Mouse (Mus musculus) MEL (cell line): Measurements from ENCODE around the gene Misp. TPM values are rescaled to one million over a fixed set of nuclear protein-coding genes. Genes with fewer than 3 reads are reported as not detected.

Experiments used
- DNase-seq: peaks from one replicate; pipeline ENCODE4 v3.0.0; 2011; ENCODE audit warnings: low read depth, low spot score
- H3K27ac ChIP-seq: 2 replicates; pipeline ENCODE4 v1.5.1; 2012; ENCODE audit warnings: low read depth, mild to moderate bottlenecking, control low read depth, low read length, moderate library complexity; ENCODE audit not compliant: control insufficient read depth
- H3K27me3 ChIP-seq, 2 experiments: fragments of 150-350 bp in 1 of 2; sonication (generic) in 1 of 2; 2 replicates each; pipeline ENCODE4 v1.6.1; 2012; ENCODE audit warnings: low read length in 2 of 2, mild to moderate bottlenecking in 2 of 2, improper control_type of control experiment in 1 of 2, moderate library complexity in 1 of 2; ENCODE audit not compliant: insufficient read depth in 2 of 2, control insufficient read depth in 1 of 2
- H3K36me3 ChIP-seq, 2 experiments: 2 replicates each; pipeline ENCODE4 v1.6.1; 2012 to 2014; ENCODE audit warnings: low read length in 2 of 2, improper control_type of control experiment in 1 of 2, inconsistent platforms in 1 of 2, mild to moderate bottlenecking in 1 of 2; ENCODE audit not compliant: insufficient read depth in 2 of 2, control insufficient read depth in 1 of 2
- H3K4me1 ChIP-seq, 2 experiments: fragments of 150-350 bp in 1 of 2; sonication (generic) in 1 of 2; 2 replicates each; pipeline ENCODE4 v1.6.1; 2012; ENCODE audit warnings: low read length in 2 of 2, improper control_type of control experiment in 1 of 2, mild to moderate bottlenecking in 1 of 2; ENCODE audit not compliant: insufficient read depth in 2 of 2, control insufficient read depth in 1 of 2
- H3K4me3 ChIP-seq, 2 experiments: fragments of 150-350 bp in 1 of 2; sonication (generic) in 1 of 2; 2 replicates each; pipeline ENCODE4 v1.5.1; 2012; ENCODE audit warnings: low read depth in 2 of 2, low read length in 2 of 2, mild to moderate bottlenecking in 2 of 2, moderate library complexity in 2 of 2, control low read depth in 1 of 2, improper control_type of control experiment in 1 of 2; ENCODE audit not compliant: control insufficient read depth in 1 of 2, insufficient read depth in 1 of 2
- H3K79me2 ChIP-seq: 2 replicates; pipeline ENCODE4 v1.6.1; 2012; ENCODE audit warnings: mild to moderate bottlenecking, low read length, moderate library complexity; ENCODE audit not compliant: control insufficient read depth, poor library complexity, insufficient read depth
- H3K9ac ChIP-seq: 2 replicates; pipeline ENCODE4 v1.6.1; 2012; ENCODE audit warnings: low read depth, mild to moderate bottlenecking, control low read depth, low read length, moderate library complexity; ENCODE audit not compliant: control insufficient read depth, poor library complexity, severe bottlenecking
- H3K9me3 ChIP-seq: fragments of 150-350 bp; sonication (generic); replicated peaks from 2 replicates; pipeline ENCODE4 v1.6.1; 2012; ENCODE audit warnings: mild to moderate bottlenecking, low read length, improper control_type of control experiment, moderate library complexity; ENCODE audit not compliant: insufficient read depth
- BHLHE40 ChIP-seq: IDR thresholded peaks from 2 replicates; pipeline ENCODE4 v1.6.1; 2012; ENCODE audit warnings: low read depth, mild to moderate bottlenecking, inconsistent platforms, low read length, improper control_type of control experiment, borderline replicate concordance
- CHD2 ChIP-seq: IDR thresholded peaks from 2 replicates; pipeline ENCODE4 v1.6.1; 2011; ENCODE audit warnings: low read length, improper control_type of control experiment
- CTCF ChIP-seq, 3 experiments: IDR thresholded peaks in 2 of 3; conservative IDR thresholded peaks in 1 of 3; 2 replicates each; pipeline ENCODE4 v1.5.1; 2011 to 2012; ENCODE audit warnings: low read length in 3 of 3, low read depth in 2 of 3, mild to moderate bottlenecking in 2 of 3, improper control_type of control experiment in 1 of 3, inconsistent platforms in 1 of 3, mixed read lengths in 1 of 3, moderate library complexity in 1 of 3; ENCODE audit not compliant: control insufficient read depth in 1 of 3, insufficient read depth in 1 of 3, poor library complexity in 1 of 3, severe bottlenecking in 1 of 3
- E2F4 ChIP-seq: IDR thresholded peaks from 2 replicates; pipeline ENCODE4 v1.6.1; 2011; ENCODE audit warnings: low read depth, low read length, improper control_type of control experiment, borderline replicate concordance
- HCFC1 ChIP-seq: IDR thresholded peaks from 2 replicates; pipeline ENCODE4 v1.6.1; 2012; ENCODE audit warnings: low read depth, mild to moderate bottlenecking, inconsistent platforms, low read length, improper control_type of control experiment, moderate library complexity
- JUND ChIP-seq: IDR thresholded peaks from 2 replicates; pipeline ENCODE4 v1.6.1; 2011; ENCODE audit warnings: low read depth, mild to moderate bottlenecking, improper control_type of control experiment, low read length
- KAT2A ChIP-seq: conservative IDR thresholded peaks from 2 replicates; pipeline ENCODE4 v1.6.1; 2012; ENCODE audit warnings: low read depth, low read length, improper control_type of control experiment, inconsistent platforms
- MEF2A ChIP-seq: IDR thresholded peaks from 2 replicates; pipeline ENCODE4 v1.6.1; 2014; ENCODE audit warnings: low read depth, mild to moderate bottlenecking, inconsistent platforms, low read length, improper control_type of control experiment; ENCODE audit not compliant: poor library complexity, insufficient replicate concordance, severe bottlenecking; ENCODE audit errors: extremely low read depth
- POLR2A ChIP-seq, 2 experiments: IDR thresholded peaks; 2 replicates each; pipeline ENCODE4 v1.6.1; 2011 to 2012; ENCODE audit warnings: low read length in 2 of 2, mild to moderate bottlenecking in 2 of 2, control low read depth in 1 of 2, improper control_type of control experiment in 1 of 2, low read depth in 1 of 2, moderate library complexity in 1 of 2; ENCODE audit not compliant: control insufficient read depth in 1 of 2, insufficient read depth in 1 of 2, poor library complexity in 1 of 2
- RCOR1 ChIP-seq: IDR thresholded peaks from 2 replicates; pipeline ENCODE4 v1.6.1; 2012; ENCODE audit warnings: low read depth, mild to moderate bottlenecking, inconsistent platforms, low read length, improper control_type of control experiment
- SIN3A ChIP-seq: IDR thresholded peaks from 2 replicates; pipeline ENCODE4 v1.6.1; 2012; ENCODE audit warnings: low read length, improper control_type of control experiment, inconsistent platforms
- TBP ChIP-seq: IDR thresholded peaks from 2 replicates; pipeline ENCODE4 v1.8.0; 2011; ENCODE audit warnings: low read depth, low read length, improper control_type of control experiment
- ZC3H11A ChIP-seq: IDR thresholded peaks from 2 replicates; pipeline ENCODE4 v1.6.1; 2012; ENCODE audit warnings: low read depth, mild to moderate bottlenecking, inconsistent platforms, low read length, improper control_type of control experiment
- polyA plus RNA-seq, 2 experiments: library from polyadenylated mRNA; stranded (reverse) in 1 of 2; unstranded in 1 of 2; fragments of >175 nt in 1 of 2; fragments of >200 nt in 1 of 2; gene quantifications; 2 replicates each; pipeline versions ENCODE4 v1.2.1 to v1.2.4; 2012; ENCODE audit warnings: low replicate concordance in 2 of 2, low read depth in 1 of 2; ENCODE audit not compliant: insufficient read length in 2 of 2, insufficient read depth in 1 of 2, missing spikeins in 1 of 2
- total RNA-seq: library from RNA; depleted of rRNA; stranded (reverse); fragments of 300-350 nt; gene quantifications from 2 replicates; pipeline ENCODE4 v1.2.3, GENCODE M21; 2012

Misp gene
- total and polyA plus RNA-seq, 3 experiments: not detected

- no peaks in the 10 kb centered on the region for H3K27me3 ChIP-seq
- no peak for TF ChIP-seq CTCF (IDR thresholded peaks at IDR 0.05 in 2 of 3, conservative IDR thresholded peaks at IDR 0.05 in 1 of 3; ENCODE audit: control insufficient read depth in 1 of 3, insufficient read depth in 1 of 3, low read depth in 2 of 3, low read length in 3 of 3, poor library complexity in 1 of 3, severe bottlenecking in 1 of 3)
- TF ChIP-seq HCFC1: no peak
- TF ChIP-seq JUND: no peak
- TF ChIP-seq E2F4: no peak
- TF ChIP-seq TBP: no peak
- no peak for TF ChIP-seq MEF2A
- no peak for TF ChIP-seq ZC3H11A
- TF ChIP-seq, all 39 proteins: peak for 0
- H3K4me3 ChIP-seq: no peak overlapping the region
- H3K27ac ChIP-seq: no peak overlapping the region
- H3K9me3 ChIP-seq: no peaks in the 10 kb centered on the region
- no peaks in the 10 kb centered on the region for H3K79me2 ChIP-seq
- peaks cover 0 to 3% of the 10 kb centered on the region in 2 experiments; a peak in 1 of 4 replicates for H3K4me1 ChIP-seq
- no peaks in the 10 kb centered on the region; a peak in 1 of 4 replicates for H3K36me3 ChIP-seq
- DNase-seq: no peak
- H3K9ac ChIP-seq: no peak overlapping the region
Measured at GRCm38 (mm10) chr10:79842322-79842721, 21.5 kb downstream of the Misp start.

- H3K9ac ChIP-seq: no peak overlapping the region
- DNase-seq: no peak
- H3K27me3 ChIP-seq: no peaks in the 10 kb centered on the region
- H3K9me3 ChIP-seq: no peaks in the 10 kb centered on the region
- H3K79me2 ChIP-seq: no peaks in the 10 kb centered on the region
- TF ChIP-seq SIN3A (no peak), POLR2A (IDR thresholded peaks at IDR 0.05; ENCODE audit: control insufficient read depth in 1 of 2, insufficient read depth in 1 of 2, low read depth in 1 of 2, low read length in 2 of 2, poor library complexity in 1 of 2) (no peak), KAT2A (no peak), RCOR1 (no peak)
- no peak overlapping the region for H3K27ac ChIP-seq
- peaks cover 0 to 3% of the 10 kb centered on the region in 2 experiments; a peak in 1 of 4 replicates for H3K4me1 ChIP-seq
- no peaks in the 10 kb centered on the region; a peak in 1 of 4 replicates for H3K36me3 ChIP-seq
- H3K4me3 ChIP-seq: no peak overlapping the region
Measured at GRCm38 (mm10) chr10:79843476-79843875, 22.7 kb downstream of the Misp start.

- no peak for TF ChIP-seq MEF2A
- no peak for TF ChIP-seq BHLHE40
- TF ChIP-seq CTCF (IDR thresholded peaks at IDR 0.05 in 2 of 3, conservative IDR thresholded peaks at IDR 0.05 in 1 of 3; ENCODE audit: control insufficient read depth in 1 of 3, insufficient read depth in 1 of 3, low read depth in 2 of 3, low read length in 3 of 3, poor library complexity in 1 of 3, severe bottlenecking in 1 of 3): no peak
- no peak for TF ChIP-seq CHD2
- H3K9me3 ChIP-seq: no peaks in the 10 kb centered on the region
- H3K27ac ChIP-seq: no peak overlapping the region
- H3K4me3 ChIP-seq: no peak overlapping the region
- no peak overlapping the region for H3K9ac ChIP-seq
- peaks cover 0 to 5% of the 10 kb centered on the region in 2 experiments; a peak in 1 of 4 replicates for H3K36me3 ChIP-seq
- DNase-seq: no peak
- H3K4me1 ChIP-seq: peaks cover 3 to 13% of the 10 kb centered on the region in 2 experiments; a peak in 3 of 4 replicates
- no peaks in the 10 kb centered on the region for H3K27me3 ChIP-seq
- H3K79me2 ChIP-seq: no peaks in the 10 kb centered on the region
Measured at GRCm38 (mm10) chr10:79846553-79846952, 25.8 kb downstream of the Misp start.
